Mouse (Mus musculus) telencephalon, adult 2 months (tissue): ENCODE results near the gene Nemp1.
"Not testable (repeated sequence)": the region's sequence is repeated elsewhere in the genome, so short reads cannot be mapped to it uniquely, and the experiment has no call there.

ENCODE experiments used
- DNase-seq: peaks from one replicate; pipeline ENCODE4 v3.0.0-alpha.2; 2011; ENCODE audit warnings: low read depth, low spot score

The Nemp1 gene

GRCm38 (mm10) chr10:127643553-127644238 lies 23.0 kb upstream of the Nemp1 start:
- DNase-seq: no peak

- no peak for DNase-seq
Observed at GRCm38 (mm10) chr10:127645791-127646190, 20.9 kb upstream of the Nemp1 start.

GRCm38 (mm10) chr10:127652906-127653638 lies 13.6 kb upstream of the Nemp1 start:
- DNase-seq: no peak

- DNase-seq: no peak
Observed at GRCm38 (mm10) chr10:127654970-127655579, 11.6 kb upstream of the Nemp1 start.

GRCm38 (mm10) chr10:127657617-127658016 lies 9.1 kb upstream of the Nemp1 start:
- DNase-seq: not testable (repeated sequence)

GRCm38 (mm10) chr10:127658076-127658475 lies 8.6 kb upstream of the Nemp1 start:
- no peak for DNase-seq

GRCm38 (mm10) chr10:127659551-127659950 lies 7.2 kb upstream of the Nemp1 start:
- no peak for DNase-seq

GRCm38 (mm10) chr10:127661291-127661914 lies 5.3 kb upstream of the Nemp1 start:
- no peak for DNase-seq

- DNase-seq: peak; percentile 76
Observed at GRCm38 (mm10) chr10:127661915-127662663, 4.6 kb upstream of the Nemp1 start.

GRCm38 (mm10) chr10:127662666-127663253 lies 3.9 kb upstream of the Nemp1 start:
- no peak for DNase-seq

- no peak for DNase-seq
Observed at GRCm38 (mm10) chr10:127663590-127663989, 3.1 kb upstream of the Nemp1 start.

GRCm38 (mm10) chr10:127664166-127664565 lies 2.5 kb upstream of the Nemp1 start:
- DNase-seq: no peak

GRCm38 (mm10) chr10:127664891-127665290 lies 1.8 kb upstream of the Nemp1 start:
- no peak for DNase-seq

GRCm38 (mm10) chr10:127665366-127666181 lies 1.1 kb upstream of the Nemp1 start:
- DNase-seq: no peak

- peak; percentile 70 for DNase-seq
Observed at GRCm38 (mm10) chr10:127667269-127668092, 780 bp downstream of the Nemp1 start.

GRCm38 (mm10) chr10:127668093-127669050 lies 1.7 kb downstream of the Nemp1 start, which contains the start of gene Nab2:
Gene Nab2, minus strand, starts transcription at chr10:127668568.
- peak; percentile 81 for DNase-seq

GRCm38 (mm10) chr10:127669170-127669569 lies 2.5 kb downstream of the Nemp1 start:
- peak; percentile 75 for DNase-seq

GRCm38 (mm10) chr10:127670185-127670584 lies 3.5 kb downstream of the Nemp1 start:
- DNase-seq: no peak
